Mouse (Mus musculus) limb, embryonic 14.5 days (tissue): Measurements from ENCODE around the gene Gm10563. TPM values are rescaled to one million over a fixed set of nuclear protein-coding genes. Genes with fewer than 3 reads are reported as not detected.

ENCODE experiments used
- ATAC-seq: fragments of 200-750 bp; cut with Nextera tagmentation; 2 replicates; pipeline ENCODE4 v1.8.0; 2017; ENCODE audit warnings: low read depth, moderate number of reproducible peaks, moderate TSS enrichment; ENCODE audit not compliant: low FRiP score
- DNase-seq: peaks from one replicate; pipeline ENCODE4 v3.0.0-alpha.2; 2015; ENCODE audit warnings: low spot score
- H3K27ac ChIP-seq: fragments of 300-500 bp; sonication (generic); replicated peaks from 2 replicates; pipeline ENCODE4 v1.5.1; 2014; ENCODE audit warnings: low read depth, mild to moderate bottlenecking, low read length, moderate library complexity, mixed read lengths
- H3K27me3 ChIP-seq: fragments of 300-500 bp; sonication (generic); 2 replicates; pipeline ENCODE4 v1.6.1; 2014; ENCODE audit warnings: low read length, mixed read lengths; ENCODE audit not compliant: control insufficient read depth, insufficient read depth
- H3K36me3 ChIP-seq: fragments of 300-500 bp; sonication (generic); 2 replicates; pipeline ENCODE4 v1.6.1; 2014; ENCODE audit warnings: mild to moderate bottlenecking, low read length, moderate library complexity, mixed read lengths; ENCODE audit not compliant: control insufficient read depth, insufficient read depth
- H3K4me1 ChIP-seq: fragments of 300-500 bp; sonication (generic); 2 replicates; pipeline ENCODE4 v1.6.1; 2014; ENCODE audit warnings: antibody characterized with exemption, low read length, mixed read lengths; ENCODE audit not compliant: control insufficient read depth, insufficient read depth
- H3K4me2 ChIP-seq: fragments of 300-500 bp; sonication (generic); replicated peaks from 2 replicates; pipeline ENCODE4 v1.6.1; 2014; ENCODE audit warnings: low read depth, mild to moderate bottlenecking, low read length, moderate library complexity; ENCODE audit not compliant: severe bottlenecking
- H3K4me3 ChIP-seq: fragments of 300-500 bp; sonication (generic); replicated peaks from 2 replicates; pipeline ENCODE4 v1.5.1; 2014; ENCODE audit warnings: low read length
- H3K9ac ChIP-seq: fragments of 300-500 bp; sonication (generic); 2 replicates; pipeline ENCODE4 v1.6.1; 2014; ENCODE audit warnings: mild to moderate bottlenecking, low read depth, low read length, moderate library complexity; ENCODE audit not compliant: severe bottlenecking
- H3K9me3 ChIP-seq: fragments of 300-500 bp; sonication (generic); 2 replicates; pipeline ENCODE4 v1.6.1; 2016; ENCODE audit warnings: low read length; ENCODE audit not compliant: control insufficient read depth
- POLR2A ChIP-seq: fragments of 200-500 bp; IDR thresholded peaks from 2 replicates; pipeline ENCODE4 v1.8.0; 2012; ENCODE audit warnings: inconsistent platforms, mild to moderate bottlenecking, moderate library complexity, borderline replicate concordance; ENCODE audit not compliant: insufficient read depth, insufficient read length; ENCODE audit errors: extremely low read depth
- WGBS: fragments of 180-500 bp; shearing (Covaris S2); extraction: QIAGEN DNeasy Blood & Tissue Kit; methylation state at CpG from one replicate; pipeline ENCODE4 v1.1.7; 2014; 5-methylcytosine and 5-hydroxymethylcytosine counted together
- polyA plus RNA-seq, 2 experiments: library from polyadenylated mRNA; depleted of rRNA in 1 of 2; stranded (reverse) in 1 of 2; unstranded in 1 of 2; fragments of >200 nt; fragmentation: Nextera tagmentation in 1 of 2; extraction: Ambion mirVana in 1 of 2; gene quantifications; 2 replicates each; pipeline versions ENCODE4 v1.2.1 to v1.2.3; 2012 to 2014

Gm10563 gene
- polyA plus RNA-seq, 2 experiments, result not detected

DNA sequence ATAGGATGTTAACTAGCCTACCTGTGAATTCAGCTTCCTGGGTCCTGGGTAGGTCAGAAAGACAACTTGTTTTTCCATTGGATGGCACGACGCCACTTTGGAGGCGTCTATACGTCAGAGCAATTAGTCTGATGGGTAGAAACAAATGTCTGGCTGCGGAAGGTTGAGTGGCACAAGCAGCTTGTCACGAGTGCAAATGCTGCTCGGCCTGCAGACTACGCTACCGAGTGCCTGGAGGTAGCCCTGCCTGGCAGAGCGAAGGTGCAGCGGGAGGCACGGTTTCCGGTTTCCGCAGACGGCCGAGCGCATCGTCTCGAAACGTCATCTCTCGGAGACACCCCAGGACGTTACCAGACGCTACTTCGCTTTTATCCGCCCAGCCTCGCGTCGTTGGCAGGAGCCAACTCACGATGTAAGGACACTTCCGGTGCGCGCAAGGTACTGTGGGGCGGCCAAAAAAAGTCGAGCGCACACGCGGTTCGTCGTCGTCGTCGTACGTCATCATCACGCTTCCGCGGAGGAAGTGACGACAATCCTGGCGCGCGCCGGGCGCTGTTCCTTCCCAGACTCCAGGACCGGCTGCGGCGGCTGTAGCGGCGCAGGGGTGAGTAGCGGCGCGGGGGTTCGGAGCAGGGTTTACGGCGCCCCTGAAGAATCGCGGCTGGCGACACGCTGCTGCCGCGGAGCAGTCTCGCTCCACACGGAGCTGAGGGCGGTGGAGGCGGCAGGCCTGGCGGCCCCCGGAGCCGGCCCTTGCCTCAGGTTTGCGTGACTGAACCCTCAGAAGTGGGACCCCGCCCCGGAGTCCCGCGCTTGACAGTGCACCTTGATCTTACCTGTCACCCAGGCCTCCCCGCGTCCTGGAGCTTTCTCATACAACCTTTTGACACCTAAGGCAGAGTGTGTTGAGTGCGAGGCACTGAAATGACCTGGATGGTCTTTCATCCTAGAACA lies 20.6 kb downstream of the Gm10563 start, which contains the start of gene Cdk11b:
Cdk11b (plus strand) TSS at position 517 of the 954 bp plus-strand sequence.
- under 1% methylated on average over 74 of the region's 84 CpGs for WGBS
- DNase-seq, result peak; percentile 98

DNA sequence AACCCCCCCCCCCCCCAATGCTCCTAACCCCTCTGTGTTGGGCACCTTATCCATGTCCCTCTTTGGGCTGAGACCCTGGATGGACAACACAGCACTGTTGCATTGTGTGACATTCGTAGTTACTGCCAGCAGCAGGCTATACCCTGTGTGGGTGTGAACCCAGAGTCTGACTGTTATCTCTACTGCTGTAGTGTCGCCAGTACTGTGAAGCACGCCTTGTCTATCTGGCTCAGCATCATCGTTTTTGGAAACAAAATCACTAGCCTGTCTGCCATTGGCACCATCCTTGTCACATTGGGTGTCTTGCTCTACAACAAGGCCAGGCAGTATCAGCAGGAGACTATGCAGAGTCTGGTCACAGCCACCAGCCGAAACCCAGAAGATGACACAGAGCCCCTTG lies 26.9 kb downstream of the Gm10563 start:
- no peaks in the 10 kb centered on the region for H3K9me3 ChIP-seq
- no peak for TF ChIP-seq POLR2A
- 0 out of 2 replicates have a peak, but pooled peaks cover under 1% of the 10 kb centered on the region for H3K4me1 ChIP-seq
- no peak overlapping the region for H3K4me3 ChIP-seq
- DNase-seq (no peak), ATAC-seq (no peak)
- H3K27ac ChIP-seq, result no peak overlapping the region
- no peak overlapping the region for H3K4me2 ChIP-seq
- H3K27me3 ChIP-seq, result no peaks in the 10 kb centered on the region
- 91% methylated on average over 5 of the region's 5 CpGs for WGBS
- no peak overlapping the region for H3K9ac ChIP-seq
- peaks cover 77% of the 10 kb centered on the region for H3K36me3 ChIP-seq

More for the DNA sequence above, 20.6 kb downstream of the Gm10563 start, which contains the start of gene Cdk11b:
- H3K9ac ChIP-seq, result peak within 1 kb of the TSS; percentile 78
- H3K4me2 ChIP-seq, result peak within 1 kb of the TSS; percentile 63
- H3K36me3 ChIP-seq, result peaks cover 47% of the 10 kb centered on the region
- H3K27me3 ChIP-seq, result no peaks in the 10 kb centered on the region
- H3K4me1 ChIP-seq, result peaks cover 6% of the 10 kb centered on the region; the same call in 1 of the 2 replicates
- H3K4me3 ChIP-seq, result peak within 1 kb of the TSS; percentile 86
- ATAC-seq, result peak; percentile 100
- TF ChIP-seq POLR2A, result 0 out of 2 replicates have a peak, but pooled peaks have one; percentile 74
- peak within 1 kb of the TSS; percentile 92 for H3K27ac ChIP-seq
- H3K9me3 ChIP-seq, result no peaks in the 10 kb centered on the region

DNA sequence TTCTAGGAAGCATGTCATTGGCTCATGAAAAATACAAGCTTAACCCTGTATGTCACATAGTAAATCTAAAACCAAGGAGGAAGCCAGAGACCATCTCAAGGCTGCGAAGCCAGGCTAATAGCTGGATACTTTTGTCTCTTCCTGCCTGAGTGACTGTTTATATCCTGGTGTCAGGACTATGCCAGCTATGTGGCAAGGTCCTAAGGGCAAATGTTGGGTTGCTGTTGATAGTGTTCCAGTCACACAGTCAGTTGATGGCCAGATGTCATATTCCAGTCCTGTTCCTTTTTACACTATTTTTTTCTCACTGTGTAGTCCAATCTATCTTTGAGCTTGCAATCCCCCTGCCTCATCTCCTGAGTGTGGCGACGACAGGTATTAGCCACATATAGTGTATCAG lies 31.9 kb downstream of the Gm10563 start:
- DNase-seq (no peak), ATAC-seq (no peak)
- WGBS, result 96% methylated on average over 3 of the region's 3 CpGs
- Histone ChIP-seq H3K27me3 (no peaks in the 10 kb centered on the region), H3K4me2 (no peak overlapping the region), H3K9ac (no peak overlapping the region), H3K27ac (no peak overlapping the region), H3K9me3 (no peaks in the 10 kb centered on the region), H3K4me1 (no peaks in the 10 kb centered on the region), H3K36me3 (peaks cover 77% of the 10 kb centered on the region), H3K4me3 (no peak overlapping the region)
- no peak for TF ChIP-seq POLR2A

DNA sequence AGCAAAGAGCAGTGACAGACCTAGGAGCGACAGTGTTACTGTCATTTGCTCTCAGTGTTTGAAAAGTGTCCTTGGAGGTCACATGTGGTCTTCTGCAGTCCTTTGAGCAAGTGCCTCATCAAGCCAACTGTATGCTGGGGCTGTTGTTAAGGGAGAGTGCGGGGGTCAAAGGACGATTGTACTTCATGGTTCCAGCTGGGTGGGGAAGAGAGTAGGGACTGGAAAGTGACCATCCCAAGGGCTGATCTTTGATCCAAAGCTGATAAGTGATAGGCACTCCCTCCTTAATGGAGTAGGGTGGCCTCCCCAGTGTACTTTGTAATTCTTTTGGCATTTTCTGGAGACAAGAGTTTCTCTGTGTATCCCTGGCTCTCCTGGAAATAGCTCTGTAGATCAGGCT lies 33.3 kb downstream of the Gm10563 start:
- WGBS, result 90% methylated on average over 3 of the region's 3 CpGs
- ATAC-seq, result no peak

DNA sequence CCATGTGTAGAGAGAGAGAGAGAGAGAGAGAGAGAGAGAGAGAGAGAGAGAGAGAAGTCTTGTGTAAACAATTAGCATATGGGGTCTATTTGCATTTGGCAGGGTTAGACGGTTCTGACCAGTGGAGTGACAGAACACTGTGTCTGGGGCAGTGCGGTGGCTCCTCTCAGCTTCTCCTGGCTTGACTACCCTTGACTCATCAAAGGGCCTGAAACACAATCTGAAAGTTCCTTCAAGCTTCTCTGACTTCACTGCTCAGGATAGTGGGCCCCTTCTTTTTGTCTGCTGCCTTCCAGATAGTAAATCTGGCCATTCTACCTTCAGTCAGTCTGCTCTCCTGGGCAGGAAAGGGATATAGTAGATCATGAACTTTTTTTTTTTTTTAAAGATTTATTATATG lies 38.4 kb downstream of the Gm10563 start:
- H3K4me2 ChIP-seq, result no peak overlapping the region
- DNase-seq, result no peak
- no peak for ATAC-seq
- no peaks in the 10 kb centered on the region for H3K27me3 ChIP-seq
- no peak overlapping the region for H3K9ac ChIP-seq
- H3K9me3 ChIP-seq, result no peaks in the 10 kb centered on the region
- TF ChIP-seq POLR2A, result no peak
- 70% methylated on average over 2 of the region's 2 CpGs for WGBS
- peaks cover 7% of the 10 kb centered on the region; the same call in 1 of the 2 replicates for H3K4me1 ChIP-seq
- H3K4me3 ChIP-seq, result no peak overlapping the region
- no peak overlapping the region for H3K27ac ChIP-seq
- H3K36me3 ChIP-seq, result peaks cover 28% of the 10 kb centered on the region

More for the DNA sequence above, 33.3 kb downstream of the Gm10563 start:
- no peak overlapping the region for H3K27ac ChIP-seq
- no peaks in the 10 kb centered on the region for H3K4me1 ChIP-seq
- no peak for DNase-seq
- H3K36me3 ChIP-seq, result peaks cover 63% of the 10 kb centered on the region
- no peak for TF ChIP-seq POLR2A
- no peaks in the 10 kb centered on the region for H3K9me3 ChIP-seq
- H3K9ac ChIP-seq, result no peak overlapping the region
- H3K4me2 ChIP-seq, result no peak overlapping the region
- H3K4me3 ChIP-seq, result no peak overlapping the region
- H3K27me3 ChIP-seq, result no peaks in the 10 kb centered on the region
